Mouse (Mus musculus) forebrain, postnatal 0 days (tissue): Measurements from ENCODE around the gene Osgep. TPM values are rescaled to one million over a fixed set of nuclear protein-coding genes. Genes with fewer than 3 reads are reported as not detected.
"Not testable (repeated sequence)": the region's sequence is repeated elsewhere in the genome, so short reads cannot be mapped to it uniquely, and the experiment has no call there.

Experiments used
- ATAC-seq: fragments of 200-750 bp; cut with Nextera tagmentation; 2 replicates; pipeline ENCODE4 v1.8.0; 2017; ENCODE audit warnings: mild to moderate bottlenecking, moderate library complexity
- DNase-seq: peaks from one replicate; pipeline ENCODE4 v3.0.0-alpha.2; 2015
- H3K27ac ChIP-seq: fragments of 300-500 bp; sonication (generic); 2 replicates; pipeline ENCODE4 v1.5.1; 2014; ENCODE audit warnings: low read depth, mild to moderate bottlenecking, antibody characterized with exemption, low read length, moderate library complexity, mixed read lengths
- H3K27me3 ChIP-seq: fragments of 300-500 bp; sonication (generic); 2 replicates; pipeline ENCODE4 v1.6.1; 2014; ENCODE audit warnings: mild to moderate bottlenecking, low read length, mixed read lengths; ENCODE audit not compliant: insufficient read depth
- H3K36me3 ChIP-seq: fragments of 300-500 bp; sonication (generic); 2 replicates; pipeline ENCODE4 v1.6.1; 2014; ENCODE audit warnings: mild to moderate bottlenecking, moderate library complexity; ENCODE audit not compliant: insufficient read depth
- H3K4me1 ChIP-seq: fragments of 300-500 bp; sonication (generic); 2 replicates; pipeline ENCODE4 v1.6.1; 2014; ENCODE audit warnings: antibody characterized with exemption; ENCODE audit not compliant: insufficient read depth
- H3K4me2 ChIP-seq: fragments of 300-500 bp; sonication (generic); 2 replicates; pipeline ENCODE4 v1.6.1; 2014; ENCODE audit warnings: low read depth, mild to moderate bottlenecking, moderate library complexity
- H3K4me3 ChIP-seq: fragments of 300-500 bp; sonication (generic); 2 replicates; pipeline ENCODE4 v1.5.1; 2014; ENCODE audit warnings: low read depth, low read length, mixed read lengths
- H3K9ac ChIP-seq: fragments of 300-500 bp; sonication (generic); 2 replicates; pipeline ENCODE4 v1.6.1; 2014; ENCODE audit warnings: mild to moderate bottlenecking
- H3K9me3 ChIP-seq: fragments of 300-500 bp; sonication (generic); 2 replicates; pipeline ENCODE4 v1.6.1; 2016; ENCODE audit warnings: low read length
- CTCF ChIP-seq: sonication (generic); IDR thresholded peaks from 2 replicates; pipeline ENCODE4 v1.5.1; 2016; ENCODE audit warnings: antibody characterized with exemption, control low read depth, low read depth
- WGBS: fragments of 180-500 bp; shearing (Covaris S2); extraction: QIAGEN DNeasy Blood & Tissue Kit; methylation state at CpG from one replicate; pipeline ENCODE4 v1.1.7; 2014; 5-methylcytosine and 5-hydroxymethylcytosine counted together
- polyA plus RNA-seq: library from polyadenylated mRNA; unstranded; fragments of >200 nt; fragmentation: Nextera tagmentation; extraction: Ambion mirVana; gene quantifications from 2 replicates; pipeline ENCODE4 v1.2.1, GENCODE M21; 2015
- total RNA-seq: library from RNA; depleted of rRNA; stranded (reverse); fragments of >200 nt; gene quantifications from 2 replicates; pipeline ENCODE4 v1.2.3, GENCODE M21; 2014

Osgep gene
- total and polyA plus RNA-seq, 2 experiments from 2014 or later = 75.2 to 79.1 TPM

GRCm38 (mm10) chr14:50930754-50931492 is 6.2 kb upstream of the Osgep start, which contains the start of the genes Pip4p1 and Pnp:
Pip4p1 (minus strand) TSS chr14:50930856.
Pnp (plus strand) TSS chr14:50931082.
- H3K27ac ChIP-seq = peak within 1 kb of the TSS; percentile 90
- H3K27me3 ChIP-seq = no peaks in the 10 kb centered on the region
- peak; percentile 99 for ATAC-seq
- peak within 1 kb of the TSS; percentile 86 for H3K9ac ChIP-seq
- peak; percentile 99 for DNase-seq
- 2% methylated on average over 68 of the region's 68 CpGs for WGBS
- H3K36me3 ChIP-seq = peaks cover 27% of the 10 kb centered on the region
- H3K9me3 ChIP-seq = no peaks in the 10 kb centered on the region
- no peak for TF ChIP-seq CTCF
- H3K4me2 ChIP-seq = peak within 1 kb of the TSS; percentile 62
- H3K4me1 ChIP-seq = peaks cover 11% of the 10 kb centered on the region
- H3K4me3 ChIP-seq = peak within 1 kb of the TSS; percentile 81

GRCm38 (mm10) chr14:50930377-50930753 is 5.7 kb upstream of the Osgep start:
- Histone ChIP-seq H3K4me1 (peaks cover 15% of the 10 kb centered on the region), H3K36me3 (peaks cover 27% of the 10 kb centered on the region), H3K4me3 (peak overlapping the region; percentile 81), H3K27ac (peak overlapping the region; percentile 90), H3K27me3 (no peaks in the 10 kb centered on the region), H3K9ac (peak overlapping the region; percentile 86), H3K4me2 (peak overlapping the region; percentile 62), H3K9me3 (no peaks in the 10 kb centered on the region)
- WGBS = 4% methylated on average over 34 of the region's 38 CpGs
- ATAC-seq (peak; percentile 21), DNase-seq (no peak)
- TF ChIP-seq CTCF = no peak

GRCm38 (mm10) chr14:50929951-50930350 is 5.3 kb upstream of the Osgep start:
- no peak for TF ChIP-seq CTCF

GRCm38 (mm10) chr14:50927366-50927765 is 2.7 kb upstream of the Osgep start:
- no peak overlapping the region for H3K27ac ChIP-seq
- no peak for TF ChIP-seq CTCF
- peaks cover 20% of the 10 kb centered on the region for H3K4me1 ChIP-seq
- WGBS = 73% methylated on average over 3 of the region's 3 CpGs
- no peak overlapping the region for H3K4me2 ChIP-seq
- H3K9me3 ChIP-seq = no peaks in the 10 kb centered on the region
- no peak overlapping the region for H3K9ac ChIP-seq
- H3K4me3 ChIP-seq = no peak overlapping the region
- DNase-seq (no peak), ATAC-seq (no peak)
- H3K36me3 ChIP-seq = peaks cover 27% of the 10 kb centered on the region
- no peaks in the 10 kb centered on the region for H3K27me3 ChIP-seq

More at GRCm38 (mm10) chr14:50929951-50930350, 5.3 kb upstream of the Osgep start:
- Histone ChIP-seq H3K4me2 (peak overlapping the region; percentile 62), H3K9ac (peak overlapping the region; percentile 86), H3K9me3 (no peaks in the 10 kb centered on the region), H3K4me1 (peaks cover 15% of the 10 kb centered on the region), H3K4me3 (peak overlapping the region; percentile 81), H3K36me3 (peaks cover 27% of the 10 kb centered on the region), H3K27me3 (no peaks in the 10 kb centered on the region), H3K27ac (peak overlapping the region; percentile 90)
- no peak for DNase-seq
- no peak for ATAC-seq
- WGBS = 15% methylated on average over 10 of the region's 10 CpGs

GRCm38 (mm10) chr14:50925111-50925920 is 623 bp upstream of the Osgep start:
- H3K9me3 ChIP-seq = no peaks in the 10 kb centered on the region
- peak overlapping the region; percentile 84 for H3K4me2 ChIP-seq

GRCm38 (mm10) chr14:50923437-50923836 is 1.3 kb downstream of the Osgep start:
- 0 out of 2 replicates have a peak overlapping the region, but pooled peaks have one; percentile 62 for H3K9ac ChIP-seq
- 71% methylated on average over 1 of the region's 1 CpGs for WGBS
- H3K4me2 ChIP-seq = peak overlapping the region; percentile 84

More at GRCm38 (mm10) chr14:50925111-50925920, 623 bp upstream of the Osgep start:
- peaks cover 27% of the 10 kb centered on the region for H3K36me3 ChIP-seq
- peak overlapping the region; percentile 83 for H3K27ac ChIP-seq
- DNase-seq (no peak), ATAC-seq (peak; percentile 52)
- no peaks in the 10 kb centered on the region for H3K27me3 ChIP-seq
- peak overlapping the region; percentile 62 for H3K9ac ChIP-seq
- TF ChIP-seq CTCF = no peak
- H3K4me3 ChIP-seq = peak overlapping the region; percentile 70
- peaks cover 20% of the 10 kb centered on the region for H3K4me1 ChIP-seq
- 2% methylated on average over 38 of the region's 38 CpGs for WGBS

More at GRCm38 (mm10) chr14:50923437-50923836, 1.3 kb downstream of the Osgep start:
- H3K9me3 ChIP-seq, ATAC-seq, H3K27ac ChIP-seq, DNase-seq, H3K27me3 ChIP-seq: not testable (repeated sequence)
- peaks cover 12% of the 10 kb centered on the region; the same call in 1 of the 2 replicates for H3K4me1 ChIP-seq
- H3K4me3 ChIP-seq = peak overlapping the region; percentile 70; the same call in 1 of the 2 replicates
- peaks cover 30% of the 10 kb centered on the region for H3K36me3 ChIP-seq
